Mouse (Mus musculus): ENCODE measurements around the gene Cep164. TPM values are rescaled to one million over a fixed set of nuclear protein-coding genes. Genes with fewer than 3 reads are reported as not detected.

The Cep164 gene
- polyA plus RNA-seq, 1 experiment from 2014 or later: 27.6 TPM

DNA sequence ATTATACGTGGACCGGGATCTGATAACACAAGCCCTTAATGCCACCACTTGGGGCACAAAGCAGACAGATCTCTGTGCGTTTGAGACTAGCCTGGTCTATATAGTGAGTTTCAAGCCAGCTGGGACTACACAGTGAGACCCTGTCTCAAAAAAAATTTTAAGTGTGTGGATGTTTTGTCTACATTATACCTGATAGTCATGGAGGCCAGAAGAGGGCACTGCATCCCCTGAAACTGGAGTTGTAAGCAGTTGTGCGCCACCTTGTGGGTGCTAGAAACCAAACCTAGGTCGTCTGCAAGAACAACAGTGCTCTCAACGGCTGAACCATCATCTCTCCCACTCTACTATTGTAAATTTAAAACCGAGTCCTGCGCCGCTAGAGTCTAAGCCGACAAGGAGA is 616 bp upstream of the Cep164 start:
- Histone ChIP-seq H3K4me3 (ENCODE audit: low read depth, low read length) (peak overlapping the region; percentile 81), H3K27me3 (replicated peaks; ENCODE audit: control insufficient read depth, insufficient read depth, low read length) (no peaks in the 10 kb centered on the region), H3K9ac (ENCODE audit: low read depth, low read length) (no peak overlapping the region), H3K27ac (replicated peaks; ENCODE audit: low read depth, low read length) (no peak overlapping the region; the same call in 1 of the 2 replicates), H3K4me2 (ENCODE audit: low read depth, low read length) (peak overlapping the region; percentile 86), H3K4me1 (ENCODE audit: control insufficient read depth, insufficient read depth, low read length) (peaks cover 7% of the 10 kb centered on the region), H3K36me3 (ENCODE audit: control insufficient read depth, insufficient read depth, low read length) (no peaks in the 10 kb centered on the region), H3K9me3 (ENCODE audit: control insufficient read depth, low read length) (0 out of 2 replicates have a peak, but pooled peaks cover 4% of the 10 kb centered on the region)
- peak; percentile 91 for DNase-seq (ENCODE audit: low spot score)
- WGBS: 31% methylated on average over 10 of the region's 10 CpGs
- peak; percentile 48 for ATAC-seq (ENCODE audit: low read depth)

DNA sequence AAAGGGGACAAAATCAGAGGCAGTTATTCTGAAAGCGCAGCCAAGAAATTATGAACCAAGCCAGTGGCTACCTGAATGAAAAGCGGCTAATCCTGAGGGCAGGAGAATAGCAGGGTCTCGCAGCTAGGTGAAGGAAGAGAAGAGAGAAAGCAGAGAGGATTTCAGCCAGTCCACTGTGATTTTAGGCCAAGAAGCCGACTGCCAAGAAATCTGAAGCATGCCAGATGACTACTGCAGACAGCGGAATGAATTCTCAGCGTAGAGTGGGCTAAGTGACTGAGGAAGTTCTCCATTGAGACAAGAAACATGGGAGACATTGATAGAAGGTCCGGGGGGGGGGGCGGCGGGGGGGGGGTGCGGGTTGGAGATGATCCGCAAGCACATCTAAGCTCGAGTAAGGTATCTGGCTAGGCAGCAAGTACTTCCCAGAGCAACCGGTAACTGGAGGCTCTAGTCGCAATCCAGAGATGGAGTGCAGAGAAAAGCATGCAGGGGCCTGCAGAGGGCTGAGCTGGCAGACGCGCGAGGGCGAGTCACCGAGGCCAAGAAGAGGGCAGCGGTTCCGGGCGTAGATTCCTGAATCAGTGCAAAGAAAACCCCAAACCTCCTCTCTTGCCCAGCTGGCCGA is 714 bp downstream of the Cep164 start:
- DNase-seq (ENCODE audit: low spot score) (peak; percentile 60), ATAC-seq (ENCODE audit: low read depth) (peak; percentile 47)
- peak overlapping the region; percentile 81 for H3K4me3 ChIP-seq (ENCODE audit: low read depth, low read length)
- H3K27me3 ChIP-seq (replicated peaks; ENCODE audit: control insufficient read depth, insufficient read depth, low read length): no peaks in the 10 kb centered on the region
- H3K4me1 ChIP-seq (ENCODE audit: control insufficient read depth, insufficient read depth, low read length): peaks cover 7% of the 10 kb centered on the region
- H3K36me3 ChIP-seq (ENCODE audit: control insufficient read depth, insufficient read depth, low read length): peaks cover 6% of the 10 kb centered on the region; the same call in 1 of the 2 replicates
- peak overlapping the region; percentile 86 for H3K4me2 ChIP-seq (ENCODE audit: low read depth, low read length)
- peak overlapping the region; percentile 83 for H3K27ac ChIP-seq (replicated peaks; ENCODE audit: low read depth, low read length)
- H3K9ac ChIP-seq (ENCODE audit: low read depth, low read length): peak overlapping the region; percentile 70
- 0 out of 2 replicates have a peak, but pooled peaks cover 4% of the 10 kb centered on the region for H3K9me3 ChIP-seq (ENCODE audit: control insufficient read depth, low read length)
- WGBS: 5% methylated on average over 20 of the region's 23 CpGs

DNA sequence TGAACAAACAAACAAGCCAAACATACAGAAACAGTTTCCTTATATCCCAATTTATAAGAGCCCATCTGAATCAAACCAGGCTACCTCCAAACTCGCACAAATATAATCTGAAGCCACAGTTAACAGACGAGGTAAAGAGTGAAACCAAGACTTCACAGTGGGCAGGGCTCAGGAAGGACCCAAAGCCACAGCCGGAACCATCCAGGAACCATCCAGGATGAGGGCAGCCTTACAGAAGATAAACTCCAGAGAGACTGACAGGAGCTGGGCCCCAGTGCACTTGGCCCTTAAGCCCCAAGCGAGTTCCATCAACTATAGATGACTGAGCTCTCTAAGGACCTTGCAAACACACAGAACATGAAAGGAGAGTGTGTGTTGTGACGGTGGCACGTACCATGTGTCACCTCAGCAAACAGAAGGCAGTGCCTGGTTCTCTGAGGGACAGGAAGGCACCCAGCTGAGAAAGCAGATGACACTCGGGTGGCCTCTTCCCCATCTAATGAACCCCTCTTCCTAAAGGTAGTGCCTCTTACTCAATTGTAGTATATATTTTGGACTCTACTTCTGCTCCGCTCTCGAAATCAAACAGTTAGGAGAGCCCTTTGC is 10.0 kb downstream of the Cep164 start:
- peaks cover 44% of the 10 kb centered on the region for H3K36me3 ChIP-seq (ENCODE audit: control insufficient read depth, insufficient read depth, low read length)
- no peaks in the 10 kb centered on the region for H3K9me3 ChIP-seq (ENCODE audit: control insufficient read depth, low read length)
- H3K4me1 ChIP-seq (ENCODE audit: control insufficient read depth, insufficient read depth, low read length): no peaks in the 10 kb centered on the region
- no peak overlapping the region for H3K4me2 ChIP-seq (ENCODE audit: low read depth, low read length)
- H3K9ac ChIP-seq (ENCODE audit: low read depth, low read length): no peak overlapping the region
- ATAC-seq (ENCODE audit: low read depth) (no peak), DNase-seq (ENCODE audit: low spot score) (no peak)
- 86% methylated on average over 9 of the region's 9 CpGs for WGBS
- no peak overlapping the region for H3K4me3 ChIP-seq (ENCODE audit: low read depth, low read length)
- no peak overlapping the region for H3K27ac ChIP-seq (replicated peaks; ENCODE audit: low read depth, low read length)
- no peaks in the 10 kb centered on the region for H3K27me3 ChIP-seq (replicated peaks; ENCODE audit: control insufficient read depth, insufficient read depth, low read length)

DNA sequence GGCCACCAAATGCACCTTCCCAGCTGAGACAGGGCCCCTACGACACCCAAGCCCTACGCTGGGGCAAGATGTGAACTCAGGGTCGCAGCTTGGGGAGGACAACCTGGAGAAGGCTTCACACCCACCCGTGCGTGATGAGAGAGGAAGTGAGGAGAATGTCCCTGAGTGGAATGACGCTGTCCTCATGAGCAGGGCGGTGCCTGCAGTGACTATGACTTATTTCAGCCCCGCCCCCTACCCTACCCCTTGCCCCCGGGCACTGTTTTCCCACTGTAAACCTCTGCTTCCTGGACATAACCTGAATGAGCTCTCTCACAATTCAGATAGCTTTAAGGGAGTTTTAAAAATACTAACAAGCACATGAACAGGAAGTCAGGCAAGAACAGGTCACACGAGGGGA is 13.0 kb downstream of the Cep164 start:
- H3K9me3 ChIP-seq (ENCODE audit: control insufficient read depth, low read length): no peaks in the 10 kb centered on the region
- no peak overlapping the region for H3K27ac ChIP-seq (replicated peaks; ENCODE audit: low read depth, low read length)
- H3K9ac ChIP-seq (ENCODE audit: low read depth, low read length): no peak overlapping the region
- peaks cover 22% of the 10 kb centered on the region for H3K36me3 ChIP-seq (ENCODE audit: control insufficient read depth, insufficient read depth, low read length)
- H3K4me3 ChIP-seq (ENCODE audit: low read depth, low read length): no peak overlapping the region
- H3K27me3 ChIP-seq (replicated peaks; ENCODE audit: control insufficient read depth, insufficient read depth, low read length): no peaks in the 10 kb centered on the region
- DNase-seq (ENCODE audit: low spot score) (no peak), ATAC-seq (ENCODE audit: low read depth) (no peak)
- H3K4me1 ChIP-seq (ENCODE audit: control insufficient read depth, insufficient read depth, low read length): no peaks in the 10 kb centered on the region
- H3K4me2 ChIP-seq (ENCODE audit: low read depth, low read length): no peak overlapping the region
- 82% methylated on average over 10 of the region's 10 CpGs for WGBS

DNA sequence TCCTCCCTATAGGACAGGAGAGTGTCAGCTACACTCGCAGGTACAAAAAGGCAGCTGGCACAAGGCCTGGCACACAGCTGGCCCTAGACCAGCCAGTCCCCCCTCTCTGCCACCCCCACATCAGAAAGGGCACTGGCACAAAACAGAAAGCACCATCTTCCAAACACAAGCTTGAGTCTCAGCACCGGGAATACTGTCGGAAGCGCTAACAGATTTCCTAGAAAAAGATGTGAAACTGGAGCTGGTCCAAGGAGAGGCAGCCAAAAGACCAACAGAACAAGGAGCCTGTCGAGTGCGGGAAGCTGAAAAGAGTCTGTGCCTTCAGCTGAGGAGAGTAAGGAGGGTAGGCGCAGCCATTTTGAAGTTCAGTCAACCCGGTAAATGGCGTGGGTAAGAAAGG is 13.4 kb downstream of the Cep164 start:
- H3K27me3 ChIP-seq (replicated peaks; ENCODE audit: control insufficient read depth, insufficient read depth, low read length): no peaks in the 10 kb centered on the region
- no peak overlapping the region for H3K27ac ChIP-seq (replicated peaks; ENCODE audit: low read depth, low read length)
- ATAC-seq (ENCODE audit: low read depth) (no peak), DNase-seq (ENCODE audit: low spot score) (no peak)
- 77% methylated on average over 9 of the region's 9 CpGs for WGBS
- H3K4me3 ChIP-seq (ENCODE audit: low read depth, low read length): no peak overlapping the region
- no peak overlapping the region for H3K4me2 ChIP-seq (ENCODE audit: low read depth, low read length)
- no peak overlapping the region for H3K9ac ChIP-seq (ENCODE audit: low read depth, low read length)
- H3K9me3 ChIP-seq (ENCODE audit: control insufficient read depth, low read length): no peaks in the 10 kb centered on the region
- no peaks in the 10 kb centered on the region for H3K4me1 ChIP-seq (ENCODE audit: control insufficient read depth, insufficient read depth, low read length)
- peaks cover 22% of the 10 kb centered on the region for H3K36me3 ChIP-seq (ENCODE audit: control insufficient read depth, insufficient read depth, low read length)

DNA sequence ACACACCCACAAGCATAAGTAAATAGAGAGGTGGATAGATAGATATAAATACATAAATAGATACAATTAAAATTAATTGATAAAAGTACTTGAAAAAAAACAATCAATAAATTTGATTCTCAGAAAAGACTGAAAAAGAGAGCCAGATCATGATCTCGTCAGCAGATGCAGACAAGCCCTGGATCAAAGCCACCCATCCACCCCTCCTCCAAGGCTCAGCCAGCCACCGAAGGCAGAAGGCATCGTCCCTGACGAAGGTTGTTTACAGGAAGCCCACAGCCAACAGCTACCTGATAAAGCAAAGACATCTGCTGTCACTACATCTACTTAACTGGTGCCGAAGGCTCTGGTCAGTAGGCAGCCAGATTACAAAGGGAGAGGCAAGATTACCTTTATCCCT is 16.5 kb downstream of the Cep164 start:
- peaks cover 32% of the 10 kb centered on the region for H3K36me3 ChIP-seq (ENCODE audit: control insufficient read depth, insufficient read depth, low read length)
- no peaks in the 10 kb centered on the region for H3K9me3 ChIP-seq (ENCODE audit: control insufficient read depth, low read length)
- no peak overlapping the region for H3K9ac ChIP-seq (ENCODE audit: low read depth, low read length)
- no peaks in the 10 kb centered on the region for H3K27me3 ChIP-seq (replicated peaks; ENCODE audit: control insufficient read depth, insufficient read depth, low read length)
- H3K4me3 ChIP-seq (ENCODE audit: low read depth, low read length): no peak overlapping the region
- H3K27ac ChIP-seq (replicated peaks; ENCODE audit: low read depth, low read length): no peak overlapping the region
- H3K4me2 ChIP-seq (ENCODE audit: low read depth, low read length): no peak overlapping the region
- ATAC-seq (ENCODE audit: low read depth) (no peak), DNase-seq (ENCODE audit: low spot score) (no peak)
- 74% methylated on average over 5 of the region's 5 CpGs for WGBS
- H3K4me1 ChIP-seq (ENCODE audit: control insufficient read depth, insufficient read depth, low read length): no peaks in the 10 kb centered on the region

DNA sequence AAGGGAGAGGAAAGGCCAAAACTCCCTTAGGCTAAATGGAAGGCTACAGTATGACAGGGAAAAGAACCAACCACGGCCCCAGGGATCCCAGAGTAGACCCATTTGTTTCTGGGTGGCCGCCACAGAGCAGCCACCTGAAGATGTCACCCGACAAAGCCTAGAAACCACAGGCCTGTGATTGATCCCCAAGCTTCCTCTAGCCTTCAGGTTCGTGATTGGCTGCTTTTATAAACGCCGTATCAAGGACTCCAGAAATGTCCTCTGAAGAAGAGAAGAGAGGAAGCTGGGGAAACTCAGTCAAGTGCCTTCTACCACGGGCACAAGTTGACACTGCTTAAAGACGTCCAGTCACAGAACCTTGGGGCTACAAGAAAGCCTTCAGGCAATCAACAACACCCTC is 20.7 kb downstream of the Cep164 start:
- ATAC-seq (ENCODE audit: low read depth) (no peak), DNase-seq (ENCODE audit: low spot score) (no peak)
- H3K4me2 ChIP-seq (ENCODE audit: low read depth, low read length): no peak overlapping the region
- H3K36me3 ChIP-seq (ENCODE audit: control insufficient read depth, insufficient read depth, low read length): peaks cover 38% of the 10 kb centered on the region
- no peak overlapping the region for H3K27ac ChIP-seq (replicated peaks; ENCODE audit: low read depth, low read length)
- H3K9ac ChIP-seq (ENCODE audit: low read depth, low read length): no peak overlapping the region
- 79% methylated on average over 8 of the region's 8 CpGs for WGBS
- H3K4me3 ChIP-seq (ENCODE audit: low read depth, low read length): no peak overlapping the region
- H3K4me1 ChIP-seq (ENCODE audit: control insufficient read depth, insufficient read depth, low read length): no peaks in the 10 kb centered on the region
- H3K27me3 ChIP-seq (replicated peaks; ENCODE audit: control insufficient read depth, insufficient read depth, low read length): no peaks in the 10 kb centered on the region
- H3K9me3 ChIP-seq (ENCODE audit: control insufficient read depth, low read length): no peaks in the 10 kb centered on the region

DNA sequence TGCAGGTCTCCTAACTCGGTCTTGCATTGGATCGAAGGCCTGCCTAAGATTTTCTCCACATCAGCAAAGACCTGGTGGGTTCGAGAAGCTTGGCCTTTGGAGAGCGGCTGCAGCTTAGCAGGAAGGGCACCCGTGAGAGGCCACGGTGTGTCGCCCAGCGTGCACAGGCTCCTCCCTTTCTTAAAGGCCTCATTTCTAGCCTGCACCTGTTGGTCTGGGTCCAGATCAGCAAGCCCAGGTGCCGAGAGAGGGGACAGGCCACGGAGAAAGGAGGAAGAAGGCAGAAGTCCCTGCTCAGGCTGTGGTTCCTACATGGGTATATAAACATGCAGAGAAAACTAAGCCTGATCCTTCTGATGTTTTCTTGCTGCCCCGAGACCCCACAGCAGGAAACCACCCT is 21.2 kb downstream of the Cep164 start:
- Histone ChIP-seq H3K9ac (ENCODE audit: low read depth, low read length) (no peak overlapping the region), H3K27ac (replicated peaks; ENCODE audit: low read depth, low read length) (no peak overlapping the region), H3K36me3 (ENCODE audit: control insufficient read depth, insufficient read depth, low read length) (peaks cover 38% of the 10 kb centered on the region), H3K4me1 (ENCODE audit: control insufficient read depth, insufficient read depth, low read length) (no peaks in the 10 kb centered on the region), H3K4me2 (ENCODE audit: low read depth, low read length) (no peak overlapping the region), H3K27me3 (replicated peaks; ENCODE audit: control insufficient read depth, insufficient read depth, low read length) (no peaks in the 10 kb centered on the region), H3K9me3 (ENCODE audit: control insufficient read depth, low read length) (no peaks in the 10 kb centered on the region), H3K4me3 (ENCODE audit: low read depth, low read length) (no peak overlapping the region)
- 86% methylated on average over 11 of the region's 11 CpGs for WGBS
- DNase-seq (ENCODE audit: low spot score) (no peak), ATAC-seq (ENCODE audit: low read depth) (no peak)

DNA sequence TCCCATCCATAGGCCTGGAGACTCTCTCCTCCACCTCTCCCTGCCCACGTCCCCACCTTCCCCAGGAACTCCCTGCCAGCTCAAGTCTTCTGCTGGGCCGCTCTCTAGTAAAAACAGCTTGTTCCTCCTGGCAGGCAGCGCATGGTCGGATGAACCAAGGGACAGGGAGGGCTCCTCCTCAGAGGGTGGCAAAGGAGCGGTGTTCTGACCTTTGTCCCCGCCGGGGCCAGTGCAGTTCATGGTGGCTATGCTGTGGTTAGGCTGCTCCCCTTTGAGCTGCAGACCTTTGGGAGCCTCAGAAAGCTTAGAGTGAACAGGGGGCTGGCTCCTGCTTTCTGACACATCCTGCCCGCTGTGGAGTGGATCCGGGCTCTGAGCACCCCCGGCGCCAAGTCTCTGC is 21.6 kb downstream of the Cep164 start:
- Histone ChIP-seq H3K27ac (replicated peaks; ENCODE audit: low read depth, low read length) (no peak overlapping the region), H3K4me1 (ENCODE audit: control insufficient read depth, insufficient read depth, low read length) (no peaks in the 10 kb centered on the region), H3K4me3 (ENCODE audit: low read depth, low read length) (no peak overlapping the region), H3K4me2 (ENCODE audit: low read depth, low read length) (no peak overlapping the region), H3K27me3 (replicated peaks; ENCODE audit: control insufficient read depth, insufficient read depth, low read length) (no peaks in the 10 kb centered on the region), H3K9ac (ENCODE audit: low read depth, low read length) (no peak overlapping the region), H3K36me3 (ENCODE audit: control insufficient read depth, insufficient read depth, low read length) (peaks cover 40% of the 10 kb centered on the region), H3K9me3 (ENCODE audit: control insufficient read depth, low read length) (no peaks in the 10 kb centered on the region)
- ATAC-seq (ENCODE audit: low read depth): no peak
- no peak for DNase-seq (ENCODE audit: low spot score)
- 92% methylated on average over 11 of the region's 11 CpGs for WGBS

Data from embryonic facial prominence, embryonic 14.5 days (tissue).